Mouse (Mus musculus) stomach, embryonic 15.5 days (tissue): ENCODE data around the gene Zkscan5. TPM values are rescaled to one million over a fixed set of nuclear protein-coding genes. Genes with fewer than 3 reads are reported as not detected.

ENCODE experiments used
- ATAC-seq: fragments of 200-750 bp; cut with Nextera tagmentation; 2 replicates; pipeline ENCODE4 v1.8.0; 2017; ENCODE audit warnings: low read depth, moderate number of reproducible peaks, moderate TSS enrichment; ENCODE audit not compliant: insufficient read depth, low FRiP score
- H3K27ac ChIP-seq: fragments of 300-500 bp; sonication (generic); 2 replicates; pipeline ENCODE4 v1.5.1; 2015; ENCODE audit warnings: mild to moderate bottlenecking, inconsistent platforms
- H3K27me3 ChIP-seq: fragments of 300-500 bp; sonication (generic); replicated peaks from 2 replicates; pipeline ENCODE4 v1.6.1; 2015; ENCODE audit warnings: inconsistent platforms
- H3K36me3 ChIP-seq: fragments of 300-500 bp; sonication (generic); 2 replicates; pipeline ENCODE4 v1.6.1; 2015; ENCODE audit warnings: inconsistent platforms
- H3K4me1 ChIP-seq: fragments of 300-500 bp; sonication (generic); 2 replicates; pipeline ENCODE4 v1.6.1; 2015; ENCODE audit warnings: inconsistent platforms
- H3K4me2 ChIP-seq: fragments of 300-500 bp; sonication (generic); 2 replicates; pipeline ENCODE4 v1.6.1; 2015; ENCODE audit warnings: mild to moderate bottlenecking, inconsistent platforms
- H3K4me3 ChIP-seq: fragments of 300-500 bp; sonication (generic); replicated peaks from 2 replicates; pipeline ENCODE4 v1.5.1; 2015; ENCODE audit warnings: inconsistent platforms
- H3K9ac ChIP-seq: fragments of 300-500 bp; sonication (generic); 2 replicates; pipeline ENCODE4 v1.6.1; 2015; ENCODE audit warnings: inconsistent platforms
- H3K9me3 ChIP-seq: fragments of 300-500 bp; sonication (generic); 2 replicates; pipeline ENCODE4 v1.6.1; 2016; ENCODE audit warnings: inconsistent platforms
- WGBS: fragments of 180-500 bp; shearing (Covaris S2); methylation state at CpG from one replicate; pipeline ENCODE4 v1.1.7; 2015; 5-methylcytosine and 5-hydroxymethylcytosine counted together
- polyA plus RNA-seq: library from polyadenylated mRNA; unstranded; fragments of >200 nt; fragmentation: Nextera tagmentation; extraction: Ambion mirVana; gene quantifications from 2 replicates; pipeline ENCODE4 v1.2.1, GENCODE M21; 2015

Zkscan5 gene
- polyA plus RNA-seq, 1 experiment from 2014 or later = 10.4 TPM

- WGBS = 93% methylated on average over 3 of the region's 3 CpGs
- ATAC-seq = no peak
- Histone ChIP-seq H3K9ac (no peak overlapping the region), H3K9me3 (no peaks in the 10 kb centered on the region), H3K4me3 (no peak overlapping the region), H3K36me3 (peaks cover 13% of the 10 kb centered on the region), H3K4me2 (no peak overlapping the region), H3K27me3 (no peaks in the 10 kb centered on the region), H3K4me1 (no peaks in the 10 kb centered on the region), H3K27ac (no peak overlapping the region)
Observed at GRCm38 (mm10) chr5:145249520-145249919, 45.2 kb downstream of the Zkscan5 start.

Other genes starting within 250 kb of the Zkscan5 start
- gene Smurf1, start 238.7 kb upstream of the Zkscan5 start, polyA plus RNA-seq = 14.3 and 14.4 TPM in 2 replicates
- gene Gm4871, start 171.8 kb upstream of the Zkscan5 start, polyA plus RNA-seq = not detected in 2 replicates
- gene 1700018F24Rik, start 161.6 kb upstream of the Zkscan5 start, polyA plus RNA-seq = not detected in 2 replicates
- gene Arpc1a, start 120.7 kb upstream of the Zkscan5 start, polyA plus RNA-seq = 134 and 138 TPM in 2 replicates
- 0.18 and 0.52 TPM in 2 replicates for gene Kpna7, start 120.5 kb upstream of the Zkscan5 start, polyA plus RNA-seq
- gene Arpc1b, start 90.3 kb upstream of the Zkscan5 start, polyA plus RNA-seq = 393 and 405 TPM in 2 replicates
- 90.9 and 91.1 TPM in 2 replicates for gene Pdap1, start 64.3 kb upstream of the Zkscan5 start, polyA plus RNA-seq
- 175 TPM in 2 replicates for gene Bud31, start 64.2 kb upstream of the Zkscan5 start, polyA plus RNA-seq
- gene Ptcd1, start 37.5 kb upstream of the Zkscan5 start, polyA plus RNA-seq = 13.7 and 13.9 TPM in 2 replicates
- gene Cpsf4, start 37.3 kb upstream of the Zkscan5 start, polyA plus RNA-seq = 43.0 and 44.6 TPM in 2 replicates
- gene Atp5j2, start 12.5 kb upstream of the Zkscan5 start, polyA plus RNA-seq = 678 and 770 TPM in 2 replicates
- 7.4 and 8.0 TPM in 2 replicates for gene Zkscan14, start 2.7 kb upstream of the Zkscan5 start, polyA plus RNA-seq
- 28.7 and 31.2 TPM in 2 replicates for gene Zfp655, start 27.2 kb downstream of the Zkscan5 start, polyA plus RNA-seq
- 0.68 and 0.85 TPM in 2 replicates for gene Zscan25, start 75.9 kb downstream of the Zkscan5 start, polyA plus RNA-seq
- not detected in 2 replicates for gene Cyp3a57, start 140.7 kb downstream of the Zkscan5 start, polyA plus RNA-seq